Mouse (Mus musculus): ENCODE data around the gene BC017158.

DNA sequence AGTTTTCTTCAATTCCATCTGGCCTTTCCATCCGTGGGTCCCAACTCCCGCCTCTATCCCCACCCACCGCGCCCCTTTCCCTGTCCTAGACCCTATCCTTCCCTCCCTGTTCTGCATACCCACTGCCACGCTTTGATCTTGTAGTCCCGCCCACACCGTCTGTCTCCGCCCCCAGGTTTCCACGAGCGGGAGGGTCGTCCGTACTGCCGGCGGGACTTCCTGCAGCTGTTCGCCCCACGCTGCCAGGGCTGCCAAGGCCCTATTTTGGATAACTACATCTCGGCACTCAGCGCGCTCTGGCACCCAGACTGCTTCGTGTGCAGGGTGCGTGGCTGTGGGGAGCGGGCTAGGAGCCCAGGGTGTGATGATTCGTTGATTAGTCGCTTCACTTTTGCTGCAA lies 45.4 kb downstream of the BC017158 start:
- TF ChIP-seq TCF12 (IDR thresholded peaks at IDR 0.05; ENCODE audit: insufficient read depth, poor library complexity, severe bottlenecking), result no peak
- TF ChIP-seq USF1 (IDR thresholded peaks at IDR 0.05; ENCODE audit: low read depth), result no peak
- no peak for TF ChIP-seq MAX (IDR thresholded peaks at IDR 0.05; ENCODE audit: low read depth)
- no peak for TF ChIP-seq POLR2A (IDR thresholded peaks at IDR 0.05; ENCODE audit: insufficient read length, low read depth)
- no peak for TF ChIP-seq E2F4 (IDR thresholded peaks at IDR 0.05; ENCODE audit: insufficient read depth)
- no peak for TF ChIP-seq REST (IDR thresholded peaks at IDR 0.05; ENCODE audit: insufficient read depth, insufficient read length)
- no peak for TF ChIP-seq TCF3 (IDR thresholded peaks at IDR 0.05; ENCODE audit: insufficient read length, low read depth)

Measured in myocyte (in vitro differentiated cells).